Mouse (Mus musculus): Measurements from ENCODE around the gene Alpk1. TPM values are rescaled to one million over a fixed set of nuclear protein-coding genes. Genes with fewer than 3 reads are reported as not detected.

Alpk1 gene
- polyA plus RNA-seq, 1 experiment from 2014 or later = 2.2 TPM

- H3K4me1 ChIP-seq = peaks cover 10% of the 10 kb centered on the region
- no peaks in the 10 kb centered on the region for H3K36me3 ChIP-seq (replicated peaks)
- H3K9me3 ChIP-seq = no peaks in the 10 kb centered on the region
- H3K9ac ChIP-seq = no peak overlapping the region
- H3K4me3 ChIP-seq (replicated peaks) = no peak overlapping the region
- 0 out of 2 replicates have a peak overlapping the region, but pooled peaks have one; percentile 2 for H3K4me2 ChIP-seq
- WGBS = 35% methylated on average over 17 of the region's 17 CpGs
- ATAC-seq (ENCODE audit: low FRiP score) = peak; percentile 60
- H3K27ac ChIP-seq = no peak overlapping the region
- H3K27me3 ChIP-seq = peaks cover 59% of the 10 kb centered on the region
These were observed 51.3 kb downstream of the Alpk1 start for GRCm38 (mm10) chr3:127728851-127729512.

- no peak overlapping the region for H3K4me2 ChIP-seq
- H3K4me1 ChIP-seq = peaks cover 10% of the 10 kb centered on the region
- H3K36me3 ChIP-seq (replicated peaks) = no peaks in the 10 kb centered on the region
- no peak overlapping the region for H3K4me3 ChIP-seq (replicated peaks)
- H3K9me3 ChIP-seq = no peaks in the 10 kb centered on the region
- WGBS = 69% methylated on average over 9 of the region's 9 CpGs
- no peak overlapping the region for H3K9ac ChIP-seq
- ATAC-seq (ENCODE audit: low FRiP score) = peak; percentile 21; the same call in 1 of the 2 replicates
- no peak overlapping the region for H3K27ac ChIP-seq
- peaks cover 65% of the 10 kb centered on the region for H3K27me3 ChIP-seq
These were observed 52.3 kb downstream of the Alpk1 start for GRCm38 (mm10) chr3:127728046-127728445.

GRCm38 (mm10) chr3:127720948-127721347 lies 59.4 kb downstream of the Alpk1 start:
- no peak overlapping the region for H3K27ac ChIP-seq
- H3K9ac ChIP-seq = no peak overlapping the region
- no peaks in the 10 kb centered on the region for H3K9me3 ChIP-seq
- no peak for ATAC-seq (ENCODE audit: low FRiP score)
- H3K36me3 ChIP-seq (replicated peaks) = no peaks in the 10 kb centered on the region
- H3K4me3 ChIP-seq (replicated peaks) = no peak overlapping the region
- WGBS = 77% methylated on average over 4 of the region's 4 CpGs
- H3K4me2 ChIP-seq = no peak overlapping the region
- peaks cover 73% of the 10 kb centered on the region for H3K27me3 ChIP-seq
- peaks cover 25% of the 10 kb centered on the region for H3K4me1 ChIP-seq

GRCm38 (mm10) chr3:127720050-127720449 lies 60.3 kb downstream of the Alpk1 start:
- Histone ChIP-seq H3K27ac (peak overlapping the region; percentile 69), H3K9me3 (no peaks in the 10 kb centered on the region), H3K27me3 (peaks cover 72% of the 10 kb centered on the region), H3K4me1 (peaks cover 25% of the 10 kb centered on the region), H3K36me3 (replicated peaks) (no peaks in the 10 kb centered on the region), H3K4me3 (replicated peaks) (no peak overlapping the region), H3K4me2 (peak overlapping the region; percentile 29), H3K9ac (0 out of 2 replicates have a peak overlapping the region, but pooled peaks have one; percentile 5)
- peak; percentile 27; the same call in 1 of the 2 replicates for ATAC-seq (ENCODE audit: low FRiP score)
- 20% methylated on average over 6 of the region's 6 CpGs for WGBS

- WGBS = 24% methylated on average over 5 of the region's 5 CpGs
- H3K27me3 ChIP-seq = peaks cover 70% of the 10 kb centered on the region
- H3K9me3 ChIP-seq = no peaks in the 10 kb centered on the region
- peaks cover 25% of the 10 kb centered on the region for H3K4me1 ChIP-seq
- 0 out of 2 replicates have a peak overlapping the region, but pooled peaks have one; percentile 5 for H3K9ac ChIP-seq
- H3K4me3 ChIP-seq (replicated peaks) = no peak overlapping the region
- ATAC-seq (ENCODE audit: low FRiP score) = no peak
- H3K4me2 ChIP-seq = peak overlapping the region; percentile 29; the same call in 1 of the 2 replicates
- no peaks in the 10 kb centered on the region for H3K36me3 ChIP-seq (replicated peaks)
- peak overlapping the region; percentile 68 for H3K27ac ChIP-seq
These were observed 60.7 kb downstream of the Alpk1 start for GRCm38 (mm10) chr3:127719601-127720000.

GRCm38 (mm10) chr3:127716759-127717158 lies 63.6 kb downstream of the Alpk1 start:
- Histone ChIP-seq H3K9ac (no peak overlapping the region), H3K36me3 (replicated peaks) (no peaks in the 10 kb centered on the region), H3K27ac (peak overlapping the region; percentile 54), H3K9me3 (peaks cover 3% of the 10 kb centered on the region; the same call in 1 of the 2 replicates), H3K27me3 (peaks cover 76% of the 10 kb centered on the region), H3K4me1 (peaks cover 32% of the 10 kb centered on the region), H3K4me3 (replicated peaks) (no peak overlapping the region), H3K4me2 (no peak overlapping the region)
- ATAC-seq (ENCODE audit: low FRiP score) = peak; percentile 57; the same call in 1 of the 2 replicates
- WGBS = 9% methylated on average over 2 of the region's 2 CpGs

- H3K9ac ChIP-seq = no peak overlapping the region
- H3K27me3 ChIP-seq = peaks cover 78% of the 10 kb centered on the region
- no peaks in the 10 kb centered on the region for H3K36me3 ChIP-seq (replicated peaks)
- H3K9me3 ChIP-seq = peaks cover 3% of the 10 kb centered on the region; the same call in 1 of the 2 replicates
- WGBS = 43% methylated on average over 9 of the region's 9 CpGs
- H3K4me2 ChIP-seq = no peak overlapping the region
- H3K4me3 ChIP-seq (replicated peaks) = no peak overlapping the region
- peak overlapping the region; percentile 75 for H3K27ac ChIP-seq
- peak; percentile 90 for ATAC-seq (ENCODE audit: low FRiP score)
- peaks cover 18% of the 10 kb centered on the region for H3K4me1 ChIP-seq
These were observed 67.2 kb downstream of the Alpk1 start for GRCm38 (mm10) chr3:127713112-127713511.

GRCm38 (mm10) chr3:127711536-127711935 lies 68.8 kb downstream of the Alpk1 start:
- Histone ChIP-seq H3K27ac (peak overlapping the region; percentile 44; the same call in 1 of the 2 replicates), H3K36me3 (replicated peaks) (no peaks in the 10 kb centered on the region), H3K9ac (no peak overlapping the region), H3K4me3 (replicated peaks) (no peak overlapping the region), H3K9me3 (peaks cover 3% of the 10 kb centered on the region), H3K27me3 (peaks cover 75% of the 10 kb centered on the region), H3K4me2 (no peak overlapping the region), H3K4me1 (peaks cover 21% of the 10 kb centered on the region)
- WGBS = 81% methylated on average over 3 of the region's 3 CpGs
- no peak for ATAC-seq (ENCODE audit: low FRiP score)

- H3K4me2 ChIP-seq = no peak overlapping the region
- H3K4me1 ChIP-seq = peaks cover 26% of the 10 kb centered on the region
- H3K9ac ChIP-seq = no peak overlapping the region
- 28% methylated on average over 5 of the region's 5 CpGs for WGBS
- no peak overlapping the region for H3K4me3 ChIP-seq (replicated peaks)
- H3K27me3 ChIP-seq = peaks cover 69% of the 10 kb centered on the region
- ATAC-seq (ENCODE audit: low FRiP score) = peak; percentile 54; the same call in 1 of the 2 replicates
- H3K9me3 ChIP-seq = no peaks in the 10 kb centered on the region; the same call in 1 of the 2 replicates
- peak overlapping the region; percentile 92 for H3K27ac ChIP-seq
- no peaks in the 10 kb centered on the region for H3K36me3 ChIP-seq (replicated peaks)
These were observed 73.2 kb downstream of the Alpk1 start for GRCm38 (mm10) chr3:127707089-127707485.

- ATAC-seq (ENCODE audit: low FRiP score) = peak; percentile 18; the same call in 1 of the 2 replicates
- Histone ChIP-seq H3K27ac (peak overlapping the region; percentile 92), H3K4me3 (replicated peaks) (peak overlapping the region; percentile 19; the same call in 1 of the 2 replicates), H3K4me1 (peaks cover 28% of the 10 kb centered on the region), H3K4me2 (peak overlapping the region; percentile 47), H3K9ac (no peak overlapping the region; the same call in 1 of the 2 replicates), H3K9me3 (no peaks in the 10 kb centered on the region; the same call in 1 of the 2 replicates), H3K27me3 (peaks cover 68% of the 10 kb centered on the region), H3K36me3 (replicated peaks) (no peaks in the 10 kb centered on the region)
- WGBS = 28% methylated on average over 8 of the region's 8 CpGs
These were observed 73.8 kb downstream of the Alpk1 start for GRCm38 (mm10) chr3:127706445-127707088.

- H3K4me1 ChIP-seq = peaks cover 30% of the 10 kb centered on the region
- H3K27ac ChIP-seq = peak overlapping the region; percentile 92
- H3K4me3 ChIP-seq (replicated peaks) = peak overlapping the region; percentile 19
- WGBS = under 1% methylated on average over 30 of the region's 30 CpGs
- H3K36me3 ChIP-seq (replicated peaks) = no peaks in the 10 kb centered on the region
- H3K9me3 ChIP-seq = no peaks in the 10 kb centered on the region; the same call in 1 of the 2 replicates
- peak; percentile 87 for ATAC-seq (ENCODE audit: low FRiP score)
- H3K27me3 ChIP-seq = peaks cover 68% of the 10 kb centered on the region
- H3K9ac ChIP-seq = peak overlapping the region; percentile 21; the same call in 1 of the 2 replicates
- H3K4me2 ChIP-seq = peak overlapping the region; percentile 47
These were observed 74.5 kb downstream of the Alpk1 start for GRCm38 (mm10) chr3:127705515-127706444.
